Mouse (Mus musculus): Measurements from ENCODE around the gene Mthfd1. TPM values are rescaled to one million over a fixed set of nuclear protein-coding genes. Genes with fewer than 3 reads are reported as not detected.

The Mthfd1 gene
- total and polyA plus RNA-seq, 3 experiments, result 110 to 133 (median 112) TPM

DNA sequence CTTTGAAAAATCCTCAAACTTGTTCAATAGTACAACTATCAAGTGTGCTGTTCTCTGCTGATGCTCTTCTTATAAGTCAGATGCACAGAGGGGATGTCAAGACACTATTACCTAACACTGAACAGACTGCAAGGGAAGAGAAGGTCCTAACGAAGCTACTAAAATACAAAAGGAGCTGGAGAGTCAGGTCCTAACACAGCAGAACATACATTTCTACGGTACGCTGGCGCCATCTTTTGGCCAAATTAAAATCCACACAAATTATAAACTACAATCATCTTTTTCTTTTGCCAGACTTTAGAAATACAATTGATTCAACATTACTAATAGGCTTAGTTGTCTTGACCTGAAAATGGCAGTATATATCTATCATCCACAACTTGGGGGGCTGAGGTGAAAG, 86.0 kb downstream of the Mthfd1 start:
- DNase-seq (ENCODE audit: extremely low read depth), result peak; percentile 64
- Histone ChIP-seq H3K9me3 (replicated peaks; ENCODE audit: low read length) (no peaks in the 10 kb centered on the region), H3K4me3 (replicated peaks in 1 of 3; ENCODE audit: low read depth in 2 of 3, low read length in 2 of 3, poor library complexity in 1 of 3) (no peak overlapping the region), H3K79me2 (replicated peaks; ENCODE audit: control insufficient read depth, extremely low read depth, insufficient read depth, poor library complexity, severe bottlenecking) (no peaks in the 10 kb centered on the region), H3K4me2 (ENCODE audit: insufficient read depth, low read depth, poor library complexity, severe bottlenecking) (no peak overlapping the region; the same call in 1 of the 2 replicates), H3K4me1 (ENCODE audit: control insufficient read depth in 1 of 2, insufficient read depth in 2 of 2) (peaks cover 0 to 15% of the 10 kb centered on the region in 2 experiments; a peak in 2 of 4 replicates), H3K27ac (ENCODE audit: insufficient read depth, low read depth) (no peak overlapping the region), H3K9ac (ENCODE audit: insufficient read depth, low read depth) (no peak overlapping the region), H3K36me3 (replicated peaks in 1 of 2; ENCODE audit: control insufficient read depth in 1 of 2, insufficient read depth in 1 of 2, low read length in 1 of 2) (peaks cover 4 to 30% of the 10 kb centered on the region in 2 experiments), H3K27me3 (replicated peaks) (no peaks in the 10 kb centered on the region)
- dilution Hi-C loops (cut with MboI; ENCODE audit: extremely low pct_ligation_motif_present, extremely low pct_unique_long_range_greater_than_20kb, low sequenced_read_pairs), result no loop called here
- in situ Hi-C loops (cut with MboI; ENCODE audit: low pct_ligation_motif_present, low pct_unique_long_range_greater_than_20kb, low sequenced_read_pairs), result loop anchor here (25.0 kb wide), 1 partner anchor 329 kb away; no protein-coding TSS in a partner anchor
- TF ChIP-seq TBP (conservative IDR thresholded peaks at IDR 0.05; ENCODE audit: low read depth, low read length) (no peak), BHLHE40 (IDR thresholded peaks at IDR 0.05; ENCODE audit: low read depth, low read length) (no peak), MAX (IDR thresholded peaks at IDR 0.05; ENCODE audit: low read length) (no peak), UBTF (IDR thresholded peaks at IDR 0.05; ENCODE audit: low read depth, low read length) (no peak), ZC3H11A (IDR thresholded peaks at IDR 0.05; ENCODE audit: low read depth, low read length) (no peak), USF2 (conservative IDR thresholded peaks at IDR 0.05; ENCODE audit: low read depth, low read length) (no peak), CHD1 (IDR thresholded peaks at IDR 0.05; ENCODE audit: low read depth, low read length) (no peak), SMC3 (IDR thresholded peaks at IDR 0.05; ENCODE audit: low read depth, low read length) (peak; percentile 69), ETS1 (conservative IDR thresholded peaks at IDR 0.05; ENCODE audit: low read depth, low read length) (no peak), CTCF (conservative IDR thresholded peaks at IDR 0.05 in 1 of 2, IDR thresholded peaks at IDR 0.05 in 1 of 2; ENCODE audit: low read depth in 2 of 2, low read length in 2 of 2) (peak; percentile 54 to 90), RAD21 (IDR thresholded peaks at IDR 0.05; ENCODE audit: low read depth, low read length) (peak; percentile 92)

DNA sequence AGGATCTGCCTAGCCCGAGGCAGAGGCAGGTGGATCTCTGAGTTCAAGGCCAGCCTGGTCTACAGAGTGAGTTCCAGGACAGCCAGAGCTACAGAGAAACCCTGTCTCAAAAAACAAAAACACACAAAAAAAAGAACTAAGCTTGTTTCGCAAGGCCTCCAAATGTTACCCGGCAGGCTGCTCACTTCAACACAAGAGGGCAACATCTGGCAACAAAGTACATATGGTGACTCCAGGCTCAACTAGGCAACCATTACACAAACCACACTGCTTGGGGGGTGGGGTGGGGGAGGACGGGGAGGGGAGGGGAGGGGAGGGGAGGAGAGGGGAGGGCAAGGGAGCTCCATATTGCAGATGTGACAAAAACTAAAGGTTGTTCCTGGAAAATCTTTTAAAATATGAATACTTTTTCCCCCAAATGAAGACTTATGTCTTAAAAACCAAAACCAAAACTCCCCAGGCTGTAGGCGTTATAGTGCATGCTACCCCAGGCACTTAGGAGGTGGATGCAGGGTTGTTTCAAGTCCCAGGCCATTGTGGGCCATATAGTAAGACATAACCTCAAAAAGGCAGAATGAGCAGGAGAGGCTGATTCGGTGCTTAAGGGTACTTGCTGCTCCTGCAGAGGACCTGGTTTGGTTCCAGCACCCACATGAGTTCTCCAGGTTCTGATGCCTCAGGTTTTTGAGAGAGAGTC, 90.8 kb downstream of the Mthfd1 start:
- in situ Hi-C loops (cut with MboI; ENCODE audit: low pct_ligation_motif_present, low pct_unique_long_range_greater_than_20kb, low sequenced_read_pairs), result loop anchor here (25.0 kb wide), 1 partner anchor 334 kb away; no protein-coding TSS in a partner anchor
- H3K79me2 ChIP-seq (replicated peaks; ENCODE audit: control insufficient read depth, extremely low read depth, insufficient read depth, poor library complexity, severe bottlenecking), result no peaks in the 10 kb centered on the region; the same call in 1 of the 2 replicates
- H3K9me3 ChIP-seq (replicated peaks; ENCODE audit: low read length), result no peaks in the 10 kb centered on the region
- peaks cover 0 to 20% of the 10 kb centered on the region in 2 experiments; a peak in 2 of 4 replicates for H3K4me1 ChIP-seq (ENCODE audit: control insufficient read depth in 1 of 2, insufficient read depth in 2 of 2)
- peak; percentile 41 for DNase-seq (ENCODE audit: extremely low read depth)
- H3K4me3 ChIP-seq (replicated peaks in 1 of 3; ENCODE audit: low read depth in 2 of 3, low read length in 2 of 3, poor library complexity in 1 of 3), result no peak overlapping the region
- H3K36me3 ChIP-seq (replicated peaks in 1 of 2; ENCODE audit: control insufficient read depth in 1 of 2, insufficient read depth in 1 of 2, low read length in 1 of 2), result peaks cover 23 to 60% of the 10 kb centered on the region in 2 experiments
- TF ChIP-seq IRF4 (IDR thresholded peaks at IDR 0.05; ENCODE audit: low read depth, low read length) (no peak), SMC3 (IDR thresholded peaks at IDR 0.05; ENCODE audit: low read depth, low read length) (peak; percentile 75), MYC (IDR thresholded peaks at IDR 0.05; ENCODE audit: low read depth, low read length) (no peak), GABPA (IDR thresholded peaks at IDR 0.05; ENCODE audit: insufficient replicate concordance, low read depth, low read length) (no peak), E2F4 (IDR thresholded peaks at IDR 0.05; ENCODE audit: insufficient replicate concordance, low read depth, low read length) (no peak), JUN (IDR thresholded peaks at IDR 0.05; ENCODE audit: insufficient read depth, low read depth, low read length) (no peak), USF2 (conservative IDR thresholded peaks at IDR 0.05; ENCODE audit: low read depth, low read length) (no peak), KAT2A (IDR thresholded peaks at IDR 0.05; ENCODE audit: insufficient replicate concordance, low read length) (no peak), CHD2 (IDR thresholded peaks at IDR 0.05; ENCODE audit: low read length) (no peak; the same call in 1 of the 2 replicates), MAX (IDR thresholded peaks at IDR 0.05; ENCODE audit: low read length) (no peak), CTCF (conservative IDR thresholded peaks at IDR 0.05 in 1 of 2, IDR thresholded peaks at IDR 0.05 in 1 of 2; ENCODE audit: low read depth in 2 of 2, low read length in 2 of 2) (peak in 1 of 2 experiments; percentile 71; a peak in 2 of 4 replicates), CHD1 (IDR thresholded peaks at IDR 0.05; ENCODE audit: low read depth, low read length) (no peak), USF1 (IDR thresholded peaks at IDR 0.05; ENCODE audit: low read depth, low read length) (no peak), MAZ (IDR thresholded peaks at IDR 0.05; ENCODE audit: low read depth, low read length) (0 out of 2 replicates have a peak, but pooled peaks have one; percentile 32), ELF1 (IDR thresholded peaks at IDR 0.05; ENCODE audit: low read depth, low read length) (no peak), RAD21 (IDR thresholded peaks at IDR 0.05; ENCODE audit: low read depth, low read length) (peak; percentile 67), UBTF (IDR thresholded peaks at IDR 0.05; ENCODE audit: low read depth, low read length) (no peak), MXI1 (IDR thresholded peaks at IDR 0.05; ENCODE audit: low read depth, low read length) (no peak), MEF2A (IDR thresholded peaks at IDR 0.05; ENCODE audit: borderline replicate concordance, low read depth, low read length) (no peak), TCF12 (IDR thresholded peaks at IDR 0.05; ENCODE audit: low read depth, low read length) (peak; percentile 38; the same call in 1 of the 2 replicates), BHLHE40 (IDR thresholded peaks at IDR 0.05; ENCODE audit: low read depth, low read length) (no peak)
- no peak overlapping the region for H3K27ac ChIP-seq (ENCODE audit: insufficient read depth, low read depth)
- no peak overlapping the region for H3K9ac ChIP-seq (ENCODE audit: insufficient read depth, low read depth)
- no peaks in the 10 kb centered on the region for H3K27me3 ChIP-seq (replicated peaks)
- dilution Hi-C loops (cut with MboI; ENCODE audit: extremely low pct_ligation_motif_present, extremely low pct_unique_long_range_greater_than_20kb, low sequenced_read_pairs), result no loop called here
- peak overlapping the region; percentile 55 for H3K4me2 ChIP-seq (ENCODE audit: insufficient read depth, low read depth, poor library complexity, severe bottlenecking)

Measured in CH12.LX (cell line).